Mouse (Mus musculus): ENCODE measurements around the gene Hbp1. TPM values are rescaled to one million over a fixed set of nuclear protein-coding genes. Genes with fewer than 3 reads are reported as not detected.
A peak's percentile ranks its signal among the peaks of the same experiment; 100 is the strongest.

Hbp1 gene
- polyA plus RNA-seq (2015; fragmentation: Nextera tagmentation; extraction: Ambion mirVana), result 75.2 and 81.5 TPM in 2 replicates

DNA sequence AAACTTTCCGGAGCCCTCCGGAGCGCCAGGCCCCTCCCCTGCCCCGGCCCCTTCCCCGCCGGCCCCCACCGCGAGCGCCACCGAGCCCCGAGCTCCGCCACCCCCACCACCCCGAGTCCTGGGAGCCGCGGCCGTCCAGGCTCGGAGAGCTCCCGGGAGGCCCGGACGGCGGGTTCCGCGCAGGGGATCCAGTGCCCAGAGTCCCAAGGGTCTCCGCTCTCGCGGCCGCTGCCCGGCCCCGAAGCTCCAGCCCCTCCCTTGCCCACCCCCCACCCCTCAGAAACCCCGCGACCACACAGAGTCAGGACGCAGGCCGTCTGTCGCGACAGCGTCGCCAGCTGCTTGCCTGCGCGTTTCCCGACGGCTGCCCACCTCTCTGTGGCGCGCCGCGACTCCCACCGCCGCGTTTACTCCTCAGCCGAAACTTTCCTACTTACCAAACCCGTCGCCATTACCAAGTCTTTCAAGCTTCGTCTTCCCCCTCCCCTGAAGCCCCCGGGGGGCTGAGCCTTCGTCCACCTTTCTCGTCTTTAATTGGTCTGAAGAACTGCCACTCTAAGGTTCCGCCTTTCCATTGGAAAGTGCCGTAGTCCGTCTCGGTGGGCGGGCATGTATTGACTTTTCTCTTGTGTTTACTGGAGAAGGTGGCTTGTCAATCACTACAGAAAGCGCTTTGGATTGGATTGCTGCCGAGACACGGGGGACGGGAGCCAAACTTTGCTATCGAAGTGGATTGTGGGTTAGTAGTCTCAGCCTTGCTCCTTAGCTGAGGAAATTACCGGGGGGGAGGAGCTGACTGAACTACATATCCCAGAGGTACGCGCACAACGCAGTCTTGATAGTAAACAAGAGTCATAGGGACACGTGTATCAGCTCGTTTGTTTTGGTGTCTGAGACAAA lies at the start of gene Hbp1:
Gene Hbp1, minus strand, starts transcription at position 777 of the 900 bp plus-strand sequence.
- H3K4me3 ChIP-seq (ENCODE audit: low read depth, low read length), result peak within 1 kb of the TSS; percentile 93
- peak within 1 kb of the TSS; percentile 100 for H3K27ac ChIP-seq (replicated peaks)
- no peaks in the 10 kb centered on the region for H3K36me3 ChIP-seq (ENCODE audit: control insufficient read depth, insufficient read depth, low read length)
- TF ChIP-seq EP300 (optimal IDR thresholded peaks at IDR 0.05) (peak; percentile 58), CTCF (IDR thresholded peaks at IDR 0.05; ENCODE audit: low read depth) (no peak; the same call in 1 of the 2 replicates)
- H3K9me3 ChIP-seq (ENCODE audit: control insufficient read depth, low read length), result no peaks in the 10 kb centered on the region
- WGBS, result under 1% methylated on average over 52 of the region's 71 CpGs
- H3K4me1 ChIP-seq (replicated peaks; ENCODE audit: control insufficient read depth, insufficient read depth), result no peaks in the 10 kb centered on the region
- H3K4me2 ChIP-seq (replicated peaks; ENCODE audit: low read depth), result peak within 1 kb of the TSS; percentile 55
- H3K27me3 ChIP-seq (ENCODE audit: control insufficient read depth, insufficient read depth, low read length), result no peaks in the 10 kb centered on the region
- ATAC-seq (ENCODE audit: low FRiP score, low TSS enrichment) (peak; percentile 97), DNase-seq (ENCODE audit: low spot score) (peak; percentile 97)
- H3K9ac ChIP-seq (ENCODE audit: low read length), result peak within 1 kb of the TSS; percentile 99

GRCm38 (mm10) chr12:31998706-31999105 lies 48.4 kb upstream of the Hbp1 start:
- TF ChIP-seq EP300 (optimal IDR thresholded peaks at IDR 0.05) (no peak), CTCF (IDR thresholded peaks at IDR 0.05; ENCODE audit: low read depth) (no peak)
- Histone ChIP-seq H3K4me1 (replicated peaks; ENCODE audit: control insufficient read depth, insufficient read depth) (no peaks in the 10 kb centered on the region), H3K36me3 (ENCODE audit: control insufficient read depth, insufficient read depth, low read length) (no peaks in the 10 kb centered on the region), H3K27me3 (ENCODE audit: control insufficient read depth, insufficient read depth, low read length) (no peaks in the 10 kb centered on the region), H3K9me3 (ENCODE audit: control insufficient read depth, low read length) (no peaks in the 10 kb centered on the region), H3K4me2 (replicated peaks; ENCODE audit: low read depth) (no peak overlapping the region), H3K9ac (ENCODE audit: low read length) (no peak overlapping the region), H3K4me3 (ENCODE audit: low read depth, low read length) (no peak overlapping the region), H3K27ac (replicated peaks) (no peak overlapping the region)
- no peak for ATAC-seq (ENCODE audit: low FRiP score, low TSS enrichment)
- DNase-seq (ENCODE audit: low spot score), result no peak
- WGBS, result 68% methylated on average over 5 of the region's 5 CpGs

GRCm38 (mm10) chr12:31997328-31997878 lies 47.1 kb upstream of the Hbp1 start:
- 56% methylated on average over 3 of the region's 3 CpGs for WGBS
- Histone ChIP-seq H3K27me3 (ENCODE audit: control insufficient read depth, insufficient read depth, low read length) (no peaks in the 10 kb centered on the region), H3K4me1 (replicated peaks; ENCODE audit: control insufficient read depth, insufficient read depth) (no peaks in the 10 kb centered on the region), H3K27ac (replicated peaks) (no peak overlapping the region), H3K36me3 (ENCODE audit: control insufficient read depth, insufficient read depth, low read length) (no peaks in the 10 kb centered on the region), H3K4me3 (ENCODE audit: low read depth, low read length) (no peak overlapping the region), H3K9me3 (ENCODE audit: control insufficient read depth, low read length) (no peaks in the 10 kb centered on the region), H3K4me2 (replicated peaks; ENCODE audit: low read depth) (no peak overlapping the region), H3K9ac (ENCODE audit: low read length) (no peak overlapping the region)
- peak; percentile 21; the same call in 1 of the 2 replicates for ATAC-seq (ENCODE audit: low FRiP score, low TSS enrichment)
- TF ChIP-seq EP300 (optimal IDR thresholded peaks at IDR 0.05) (no peak), CTCF (IDR thresholded peaks at IDR 0.05; ENCODE audit: low read depth) (no peak)
- DNase-seq (ENCODE audit: low spot score), result no peak

- DNase-seq (ENCODE audit: low spot score) (peak; percentile 38), ATAC-seq (ENCODE audit: low FRiP score, low TSS enrichment) (peak; percentile 92)
- Histone ChIP-seq H3K27me3 (ENCODE audit: control insufficient read depth, insufficient read depth, low read length) (no peaks in the 10 kb centered on the region), H3K27ac (replicated peaks) (peak overlapping the region; percentile 45; the same call in 1 of the 2 replicates), H3K4me1 (replicated peaks; ENCODE audit: control insufficient read depth, insufficient read depth) (no peaks in the 10 kb centered on the region), H3K4me3 (ENCODE audit: low read depth, low read length) (no peak overlapping the region), H3K4me2 (replicated peaks; ENCODE audit: low read depth) (no peak overlapping the region), H3K9me3 (ENCODE audit: control insufficient read depth, low read length) (no peaks in the 10 kb centered on the region), H3K9ac (ENCODE audit: low read length) (no peak overlapping the region), H3K36me3 (ENCODE audit: control insufficient read depth, insufficient read depth, low read length) (no peaks in the 10 kb centered on the region)
- WGBS, result 42% methylated on average over 5 of the region's 5 CpGs
- TF ChIP-seq EP300 (optimal IDR thresholded peaks at IDR 0.05) (no peak), CTCF (IDR thresholded peaks at IDR 0.05; ENCODE audit: low read depth) (no peak)
Observed at GRCm38 (mm10) chr12:31996877-31997276, 46.5 kb upstream of the Hbp1 start.

- H3K9ac ChIP-seq (ENCODE audit: low read length), result no peak overlapping the region
- no peaks in the 10 kb centered on the region for H3K9me3 ChIP-seq (ENCODE audit: control insufficient read depth, low read length)
- no peak overlapping the region for H3K27ac ChIP-seq (replicated peaks)
- 84% methylated on average over 4 of the region's 4 CpGs for WGBS
- H3K27me3 ChIP-seq (ENCODE audit: control insufficient read depth, insufficient read depth, low read length), result no peaks in the 10 kb centered on the region
- H3K4me2 ChIP-seq (replicated peaks; ENCODE audit: low read depth), result no peak overlapping the region
- no peaks in the 10 kb centered on the region for H3K36me3 ChIP-seq (ENCODE audit: control insufficient read depth, insufficient read depth, low read length)
- H3K4me1 ChIP-seq (replicated peaks; ENCODE audit: control insufficient read depth, insufficient read depth), result no peaks in the 10 kb centered on the region
- TF ChIP-seq CTCF (IDR thresholded peaks at IDR 0.05; ENCODE audit: low read depth), result no peak
- no peak for TF ChIP-seq EP300 (optimal IDR thresholded peaks at IDR 0.05)
- DNase-seq (ENCODE audit: low spot score) (no peak), ATAC-seq (ENCODE audit: low FRiP score, low TSS enrichment) (peak; percentile 45; the same call in 1 of the 2 replicates)
- no peak overlapping the region for H3K4me3 ChIP-seq (ENCODE audit: low read depth, low read length)
Observed at GRCm38 (mm10) chr12:31990575-31990974, 40.2 kb upstream of the Hbp1 start.

DNA sequence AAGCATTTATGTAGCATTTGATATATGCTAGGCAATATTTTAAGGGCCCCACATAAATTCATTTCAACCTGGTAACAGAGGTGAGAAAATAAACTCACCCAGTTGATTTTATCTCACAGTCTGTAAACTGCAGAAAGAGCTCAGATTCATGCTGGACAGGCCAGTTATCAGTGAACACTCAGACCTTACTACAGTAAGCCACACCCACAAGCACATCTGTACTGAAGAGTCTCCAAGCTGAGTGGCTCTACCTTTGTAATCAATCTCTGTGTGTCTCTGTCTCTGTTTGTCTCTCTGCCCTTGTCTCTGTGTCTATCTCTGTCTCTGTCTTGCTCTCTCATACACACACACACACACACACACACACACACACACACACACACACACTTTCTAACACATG lies 39.4 kb upstream of the Hbp1 start:
- no peak overlapping the region for H3K9ac ChIP-seq (ENCODE audit: low read length)
- no peaks in the 10 kb centered on the region for H3K36me3 ChIP-seq (ENCODE audit: control insufficient read depth, insufficient read depth, low read length)
- H3K4me1 ChIP-seq (replicated peaks; ENCODE audit: control insufficient read depth, insufficient read depth), result no peaks in the 10 kb centered on the region
- ATAC-seq (ENCODE audit: low FRiP score, low TSS enrichment), result no peak
- H3K9me3 ChIP-seq (ENCODE audit: control insufficient read depth, low read length), result no peaks in the 10 kb centered on the region
- no peak overlapping the region for H3K27ac ChIP-seq (replicated peaks)
- H3K4me3 ChIP-seq (ENCODE audit: low read depth, low read length), result no peak overlapping the region
- no peak for TF ChIP-seq CTCF (IDR thresholded peaks at IDR 0.05; ENCODE audit: low read depth)
- TF ChIP-seq EP300 (optimal IDR thresholded peaks at IDR 0.05), result no peak
- DNase-seq (ENCODE audit: low spot score), result no peak
- H3K27me3 ChIP-seq (ENCODE audit: control insufficient read depth, insufficient read depth, low read length), result no peaks in the 10 kb centered on the region
- H3K4me2 ChIP-seq (replicated peaks; ENCODE audit: low read depth), result no peak overlapping the region

All from stomach, postnatal 0 days (tissue).